7 mouse cellular contexts compared by ENCODE assay signal in the genomic region with DNA sequence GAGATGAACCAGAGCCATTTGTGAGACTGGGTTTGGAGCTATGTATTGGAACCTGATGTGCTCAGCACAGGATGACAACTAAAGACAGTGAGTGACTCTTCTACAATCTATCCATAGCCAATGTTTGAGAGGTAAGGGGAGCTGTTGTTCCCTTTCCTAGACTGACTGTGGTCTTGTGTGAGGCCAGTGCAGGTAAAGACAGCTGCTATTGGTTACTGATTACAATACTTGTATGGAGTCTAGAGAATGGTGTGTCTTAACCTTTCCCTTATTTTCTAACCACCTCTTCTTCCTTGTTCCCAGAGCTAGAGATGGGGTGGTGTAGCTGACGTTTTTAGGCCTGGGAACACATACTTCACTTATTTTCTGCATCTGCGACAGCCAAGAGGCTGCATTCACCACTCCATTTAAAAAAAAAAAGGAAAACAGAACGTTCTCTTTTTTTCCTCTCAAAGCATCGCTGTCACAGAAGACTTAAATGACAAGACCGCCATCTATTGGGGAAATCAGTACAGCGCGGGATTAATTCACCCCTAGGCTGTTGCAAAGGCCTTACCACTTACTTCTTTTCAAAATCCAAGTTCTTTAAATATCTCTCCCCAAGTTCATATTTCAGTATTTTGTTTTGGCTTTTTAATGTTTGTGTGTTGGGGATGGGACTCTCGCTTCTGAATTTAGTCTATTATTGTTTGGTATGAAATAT. TPM values are rescaled to one million over a fixed set of nuclear protein-coding genes. Genes with fewer than 3 reads are reported as not detected.
DNase-seq lines count a peak whose midpoint lies in the region; ATAC-seq lines count a peak whose summit lies in the region.

No protein-coding gene starts in this region.

- 2% methylated on average over 8 of the region's 8 CpGs for WGBS in hindbrain, embryonic 13.5 days

- peak; percentile 92 for DNase-seq in NIH3T3 (ENCODE audit: low read depth)
- DNase-seq in cerebellum, adult 18-20 months: peak; percentile 62 to 70
- DNase-seq in forelimb bud, embryonic 11.5 days (ENCODE audit: low read depth, low spot score): peak; percentile 82
- DNase-seq in layer of hippocampus, postnatal 14 days (ENCODE audit: low spot score in 2 of 2): peak; percentile 68 to 87
- DNase-seq in lung, postnatal 14 days: peak; percentile 69
- peak; percentile 91 for DNase-seq in retina, embryonic 14.5 days (ENCODE audit: low spot score)

- peak overlapping the region; percentile 72 for H3K9ac ChIP-seq in hindbrain, embryonic 13.5 days

- peak overlapping the region; percentile 0 for H3K27ac ChIP-seq in hindbrain, embryonic 13.5 days

- H3K36me3 ChIP-seq in hindbrain, embryonic 13.5 days: peaks cover 7% of the 10 kb centered on the region

- H3K4me2 ChIP-seq in hindbrain, embryonic 13.5 days: peak overlapping the region; percentile 80

- no peaks in the 10 kb centered on the region for H3K27me3 ChIP-seq in hindbrain, embryonic 13.5 days

- H3K9me3 ChIP-seq in hindbrain, embryonic 13.5 days: no peaks in the 10 kb centered on the region

- ATAC-seq in hindbrain, embryonic 13.5 days (ENCODE audit: low FRiP score): peak; percentile 40; the same call in 1 of the 2 replicates

- peaks cover 8% of the 10 kb centered on the region for H3K4me1 ChIP-seq in hindbrain, embryonic 13.5 days (replicated peaks)

- peak overlapping the region; percentile 56 for H3K4me3 ChIP-seq in hindbrain, embryonic 13.5 days

RNA-seq across cellular contexts. Expression of a gene that starts 19.8 kb away (rescaled TPM):
- 1.9 and 2.5 TPM in 2 replicates for polyA plus RNA-seq in hindbrain, embryonic 13.5 days (2015; fragmentation: Nextera tagmentation; extraction: Ambion mirVana)
- 1 to 10 TPM; 6.9 to 7.2 TPM for total RNA-seq in layer of hippocampus, postnatal 14 days (2021)

RNA-seq across cellular contexts. Expression of a gene that starts 26.8 kb away (rescaled TPM):
- polyA plus RNA-seq in hindbrain, embryonic 13.5 days (2015; fragmentation: Nextera tagmentation; extraction: Ambion mirVana): 10.0 and 10.4 TPM in 2 replicates
- 1 to 10 TPM; 4.0 TPM for total RNA-seq in layer of hippocampus, postnatal 14 days (2021)

RNA-seq across cellular contexts. Expression of a gene that starts 51.3 kb away (rescaled TPM):
- 16.0 and 18.1 TPM in 2 replicates for polyA plus RNA-seq in hindbrain, embryonic 13.5 days (2015; fragmentation: Nextera tagmentation; extraction: Ambion mirVana)
- total RNA-seq in layer of hippocampus, postnatal 14 days (2021): 10 to 100 TPM; 12.9 to 13.4 TPM

Comparison
In these comparisons a context has a peak if more than half of its experiments do, and no peak if none do; other contexts are left out.
1. Peak in every context shown above with its lines: DNase-seq, ATAC-seq, H3K4me3 ChIP-seq and H3K27ac ChIP-seq.